Mouse (Mus musculus) liver, adult 2 months (tissue): ENCODE results near the gene Cyp1a2. TPM values are rescaled to one million over a fixed set of nuclear protein-coding genes. Genes with fewer than 3 reads are reported as not detected.
A peak's percentile ranks its signal among the peaks of the same experiment; 100 is the strongest.

Experiments
- DNase-seq: peaks from one replicate; pipeline ENCODE4 v3.0.0-alpha.2; 2011; ENCODE audit warnings: low read depth, low spot score; ENCODE audit errors: extremely low read depth
- H3K27ac ChIP-seq: fragments of 200-500 bp; replicated peaks from 2 replicates; pipeline ENCODE4 v1.5.1; 2012; ENCODE audit warnings: low read depth, mild to moderate bottlenecking, control low read depth, inconsistent platforms, low read length; ENCODE audit not compliant: insufficient read depth
- H3K27me3 ChIP-seq: fragments of 200-500 bp; 2 replicates; pipeline ENCODE4 v1.6.1; 2012; ENCODE audit warnings: mild to moderate bottlenecking, moderate library complexity, low read length, inconsistent platforms; ENCODE audit not compliant: control insufficient read depth, insufficient read depth
- H3K36me3 ChIP-seq: fragments of 200-500 bp; 2 replicates; pipeline ENCODE4 v1.6.1; 2012; ENCODE audit warnings: low read length, inconsistent platforms; ENCODE audit not compliant: control insufficient read depth, insufficient read depth
- H3K4me1 ChIP-seq: fragments of 200-500 bp; 2 replicates; pipeline ENCODE4 v1.6.1; 2011; ENCODE audit warnings: low read length; ENCODE audit not compliant: control insufficient read depth, insufficient read depth
- H3K4me3 ChIP-seq: fragments of 200-500 bp; 2 replicates; pipeline ENCODE4 v1.5.1; 2011; ENCODE audit warnings: low read depth, mild to moderate bottlenecking, control low read depth, low read length, moderate library complexity; ENCODE audit not compliant: insufficient read depth
- H3K79me2 ChIP-seq: fragments of 200-500 bp; 2 replicates; pipeline ENCODE4 v1.6.1; 2012; ENCODE audit warnings: inconsistent platforms, mild to moderate bottlenecking, low read length, moderate library complexity; ENCODE audit not compliant: control insufficient read depth, insufficient read depth
- H3K9ac ChIP-seq: fragments of 200-500 bp; 2 replicates; pipeline ENCODE4 v1.6.1; 2012; ENCODE audit warnings: low read depth, mild to moderate bottlenecking, control low read depth, inconsistent platforms, low read length
- CTCF ChIP-seq: fragments of 200-500 bp; IDR thresholded peaks from 2 replicates; pipeline ENCODE4 v1.5.1; 2011; ENCODE audit warnings: low read depth, low read length, control low read depth
- POLR2A ChIP-seq: fragments of 200-500 bp; IDR thresholded peaks from 2 replicates; pipeline ENCODE4 v1.6.1; 2011; ENCODE audit warnings: low read length, control low read depth; ENCODE audit not compliant: insufficient read depth; ENCODE audit errors: extremely low read depth
- WGBS: fragments of 180-500 bp; shearing (Covaris S2); methylation state at CpG from one replicate; pipeline ENCODE4 v1.1.7; 2018; 5-methylcytosine and 5-hydroxymethylcytosine counted together
- polyA plus RNA-seq: library from polyadenylated mRNA; depleted of rRNA; stranded (reverse); fragments of >200 nt; gene quantifications from 2 replicates; pipeline ENCODE4 v1.2.3, GENCODE M21; 2012
- total RNA-seq: library from RNA; depleted of rRNA; stranded (reverse); fragments of >200 nt; gene quantifications from 2 replicates; pipeline ENCODE4 v1.2.3, GENCODE M21; 2014

Gene Cyp1a2
- total and polyA plus RNA-seq, 2 experiments: 621 to 954 TPM

- DNase-seq: peak; percentile 81
- Histone ChIP-seq H3K36me3 (no peaks in the 10 kb centered on the region), H3K9ac (no peak overlapping the region), H3K4me3 (no peak overlapping the region), H3K27me3 (no peaks in the 10 kb centered on the region), H3K79me2 (no peaks in the 10 kb centered on the region), H3K4me1 (peaks cover 11% of the 10 kb centered on the region), H3K27ac (no peak overlapping the region)
- TF ChIP-seq CTCF: no peak
- TF ChIP-seq POLR2A: no peak
- 68% methylated on average over 19 of the region's 19 CpGs for WGBS
Observed at GRCm38 (mm10) chr9:57656631-57657350, 26.7 kb downstream of the Cyp1a2 start.

- H3K4me1 ChIP-seq: peaks cover 9% of the 10 kb centered on the region
- H3K27ac ChIP-seq: no peak overlapping the region
- no peak for TF ChIP-seq POLR2A
- peak; percentile 82 for TF ChIP-seq CTCF
- H3K4me3 ChIP-seq: no peak overlapping the region
- H3K79me2 ChIP-seq: no peaks in the 10 kb centered on the region
- H3K9ac ChIP-seq: peak overlapping the region; percentile 25
- 3% methylated on average over 11 of the region's 11 CpGs for WGBS
- H3K36me3 ChIP-seq: no peaks in the 10 kb centered on the region
- H3K27me3 ChIP-seq: no peaks in the 10 kb centered on the region
- DNase-seq: peak; percentile 77
Observed at GRCm38 (mm10) chr9:57655749-57656148, 27.8 kb downstream of the Cyp1a2 start.

- no peak for DNase-seq
- Histone ChIP-seq H3K27me3 (no peaks in the 10 kb centered on the region), H3K79me2 (no peaks in the 10 kb centered on the region), H3K36me3 (no peaks in the 10 kb centered on the region), H3K4me1 (peaks cover 6% of the 10 kb centered on the region; the same call in 1 of the 2 replicates), H3K4me3 (no peak overlapping the region), H3K27ac (no peak overlapping the region), H3K9ac (no peak overlapping the region)
- TF ChIP-seq POLR2A (no peak), CTCF (no peak)
- 97% methylated on average over 1 of the region's 1 CpGs for whole genome bisulfite sequencing
Observed at GRCm38 (mm10) chr9:57654966-57655365, 28.5 kb downstream of the Cyp1a2 start.

GRCm38 (mm10) chr9:57653283-57653682 is 30.2 kb downstream of the Cyp1a2 start, which contains the start of gene Csk:
Csk (minus strand) TSS chr9:57653631.
- Histone ChIP-seq H3K9ac (no peak within 1 kb of the TSS), H3K36me3 (no peaks in the 10 kb centered on the region), H3K4me3 (no peak within 1 kb of the TSS), H3K27ac (peak within 1 kb of the TSS; percentile 12; the same call in 1 of the 2 replicates), H3K4me1 (peaks cover 12% of the 10 kb centered on the region), H3K79me2 (no peaks in the 10 kb centered on the region), H3K27me3 (no peaks in the 10 kb centered on the region)
- no peak for DNase-seq
- 88% methylated on average over 5 of the region's 5 CpGs for WGBS
- no peak for TF ChIP-seq POLR2A
- no peak for TF ChIP-seq CTCF

- no peaks in the 10 kb centered on the region for H3K79me2 ChIP-seq
- H3K27me3 ChIP-seq: no peaks in the 10 kb centered on the region
- H3K4me3 ChIP-seq: no peak overlapping the region
- WGBS: 93% methylated on average over 3 of the region's 3 CpGs
- H3K36me3 ChIP-seq: no peaks in the 10 kb centered on the region
- no peak for DNase-seq
- TF ChIP-seq POLR2A (no peak), CTCF (no peak)
- H3K27ac ChIP-seq: peak overlapping the region; percentile 12; the same call in 1 of the 2 replicates
- peaks cover 14% of the 10 kb centered on the region for H3K4me1 ChIP-seq
- no peak overlapping the region for H3K9ac ChIP-seq
Observed at GRCm38 (mm10) chr9:57652855-57653254, 30.6 kb downstream of the Cyp1a2 start.

GRCm38 (mm10) chr9:57652351-57652750 is 31.2 kb downstream of the Cyp1a2 start:
- H3K27ac ChIP-seq: no peak overlapping the region; the same call in 1 of the 2 replicates
- no peaks in the 10 kb centered on the region for H3K27me3 ChIP-seq
- no peak overlapping the region for H3K4me3 ChIP-seq
- H3K9ac ChIP-seq: no peak overlapping the region
- no peaks in the 10 kb centered on the region for H3K36me3 ChIP-seq
- H3K79me2 ChIP-seq: no peaks in the 10 kb centered on the region
- TF ChIP-seq CTCF (no peak), POLR2A (no peak)
- DNase-seq: no peak
- H3K4me1 ChIP-seq: peaks cover 18% of the 10 kb centered on the region
- WGBS: 65% methylated on average over 9 of the region's 9 CpGs
